Mouse (Mus musculus) retina, embryonic 14.5 days (tissue): ENCODE results near the gene Nxn.
"Not testable (repeated sequence)": the region's sequence is repeated elsewhere in the genome, so short reads cannot be mapped to it uniquely, and the experiment has no call there.

ENCODE experiments used
- DNase-seq: peaks from one replicate; pipeline ENCODE4 v3.0.0-alpha.2; 2015; ENCODE audit warnings: low spot score

Nxn gene

GRCm38 (mm10) chr11:76213841-76214240, 185.1 kb downstream of the Nxn start:
- no peak for DNase-seq

- not testable (repeated sequence) for DNase-seq
Observed at GRCm38 (mm10) chr11:76211595-76211994, 187.3 kb downstream of the Nxn start.

GRCm38 (mm10) chr11:76210228-76210985, 188.5 kb downstream of the Nxn start:
- DNase-seq: no peak
